Mouse (Mus musculus): ENCODE data around the gene Rnf149. TPM values are rescaled to one million over a fixed set of nuclear protein-coding genes. Genes with fewer than 3 reads are reported as not detected.

Gene Rnf149
- polyA plus RNA-seq, 1 experiment from 2014 or later: 30.2 TPM

- Histone ChIP-seq H3K4me2 (replicated peaks; ENCODE audit: low read depth) (no peak overlapping the region), H3K4me1 (replicated peaks; ENCODE audit: control insufficient read depth, insufficient read depth) (0 out of 2 replicates have a peak, but pooled peaks cover 2% of the 10 kb centered on the region), H3K9ac (ENCODE audit: low read length) (no peak overlapping the region), H3K27me3 (ENCODE audit: control insufficient read depth, insufficient read depth, low read length) (no peaks in the 10 kb centered on the region), H3K9me3 (ENCODE audit: control insufficient read depth, low read length) (no peaks in the 10 kb centered on the region), H3K27ac (replicated peaks) (no peak overlapping the region), H3K36me3 (ENCODE audit: control insufficient read depth, insufficient read depth, low read length) (no peaks in the 10 kb centered on the region), H3K4me3 (ENCODE audit: low read depth, low read length) (no peak overlapping the region)
- TF ChIP-seq EP300 (optimal IDR thresholded peaks at IDR 0.05): no peak
- TF ChIP-seq CTCF (IDR thresholded peaks at IDR 0.05; ENCODE audit: low read depth): no peak
- ATAC-seq (ENCODE audit: low FRiP score, low TSS enrichment): no peak
- WGBS: 36% methylated on average over 6 of the region's 6 CpGs
- DNase-seq (ENCODE audit: low spot score): no peak
Observed at GRCm38 (mm10) chr1:39571653-39572052, 5.6 kb downstream of the Rnf149 start.

- DNase-seq (ENCODE audit: low spot score): no peak
- Histone ChIP-seq H3K4me3 (ENCODE audit: low read depth, low read length) (no peak overlapping the region), H3K27ac (replicated peaks) (no peak overlapping the region), H3K36me3 (ENCODE audit: control insufficient read depth, insufficient read depth, low read length) (0 out of 2 replicates have a peak, but pooled peaks cover 7% of the 10 kb centered on the region), H3K4me1 (replicated peaks; ENCODE audit: control insufficient read depth, insufficient read depth) (0 out of 2 replicates have a peak, but pooled peaks cover 2% of the 10 kb centered on the region), H3K27me3 (ENCODE audit: control insufficient read depth, insufficient read depth, low read length) (no peaks in the 10 kb centered on the region), H3K4me2 (replicated peaks; ENCODE audit: low read depth) (no peak overlapping the region), H3K9me3 (ENCODE audit: control insufficient read depth, low read length) (no peaks in the 10 kb centered on the region), H3K9ac (ENCODE audit: low read length) (no peak overlapping the region)
- no peak for TF ChIP-seq CTCF (IDR thresholded peaks at IDR 0.05; ENCODE audit: low read depth)
- no peak for TF ChIP-seq EP300 (optimal IDR thresholded peaks at IDR 0.05)
- ATAC-seq (ENCODE audit: low FRiP score, low TSS enrichment): no peak
Observed at GRCm38 (mm10) chr1:39568079-39568478, 9.1 kb downstream of the Rnf149 start.

GRCm38 (mm10) chr1:39564603-39565002, 12.6 kb downstream of the Rnf149 start:
- no peak overlapping the region for H3K27ac ChIP-seq (replicated peaks)
- H3K4me2 ChIP-seq (replicated peaks; ENCODE audit: low read depth): no peak overlapping the region
- no peak overlapping the region for H3K4me3 ChIP-seq (ENCODE audit: low read depth, low read length)
- H3K9ac ChIP-seq (ENCODE audit: low read length): no peak overlapping the region
- H3K4me1 ChIP-seq (replicated peaks; ENCODE audit: control insufficient read depth, insufficient read depth): no peaks in the 10 kb centered on the region
- ATAC-seq (ENCODE audit: low FRiP score, low TSS enrichment) (no peak), DNase-seq (ENCODE audit: low spot score) (no peak)
- no peaks in the 10 kb centered on the region for H3K27me3 ChIP-seq (ENCODE audit: control insufficient read depth, insufficient read depth, low read length)
- 0 out of 2 replicates have a peak, but pooled peaks cover 11% of the 10 kb centered on the region for H3K36me3 ChIP-seq (ENCODE audit: control insufficient read depth, insufficient read depth, low read length)
- TF ChIP-seq EP300 (optimal IDR thresholded peaks at IDR 0.05) (no peak), CTCF (IDR thresholded peaks at IDR 0.05; ENCODE audit: low read depth) (no peak)
- no peaks in the 10 kb centered on the region for H3K9me3 ChIP-seq (ENCODE audit: control insufficient read depth, low read length)
- 58% methylated on average over 3 of the region's 3 CpGs for WGBS

GRCm38 (mm10) chr1:39563161-39563560, 14.0 kb downstream of the Rnf149 start:
- peak; percentile 84; the same call in 1 of the 2 replicates for ATAC-seq (ENCODE audit: low FRiP score, low TSS enrichment)
- WGBS: 60% methylated on average over 7 of the region's 7 CpGs
- Histone ChIP-seq H3K4me1 (replicated peaks; ENCODE audit: control insufficient read depth, insufficient read depth) (no peaks in the 10 kb centered on the region), H3K27ac (replicated peaks) (no peak overlapping the region), H3K36me3 (ENCODE audit: control insufficient read depth, insufficient read depth, low read length) (peaks cover 11% of the 10 kb centered on the region; the same call in 1 of the 2 replicates), H3K9ac (ENCODE audit: low read length) (no peak overlapping the region), H3K4me2 (replicated peaks; ENCODE audit: low read depth) (no peak overlapping the region), H3K9me3 (ENCODE audit: control insufficient read depth, low read length) (no peaks in the 10 kb centered on the region), H3K4me3 (ENCODE audit: low read depth, low read length) (no peak overlapping the region), H3K27me3 (ENCODE audit: control insufficient read depth, insufficient read depth, low read length) (no peaks in the 10 kb centered on the region)
- peak; percentile 62 for DNase-seq (ENCODE audit: low spot score)
- TF ChIP-seq EP300 (optimal IDR thresholded peaks at IDR 0.05) (no peak), CTCF (IDR thresholded peaks at IDR 0.05; ENCODE audit: low read depth) (no peak)

GRCm38 (mm10) chr1:39561920-39562319, 15.3 kb downstream of the Rnf149 start:
- H3K4me2 ChIP-seq (replicated peaks; ENCODE audit: low read depth): no peak overlapping the region
- no peaks in the 10 kb centered on the region for H3K9me3 ChIP-seq (ENCODE audit: control insufficient read depth, low read length)
- 43% methylated on average over 1 of the region's 1 CpGs for WGBS
- no peaks in the 10 kb centered on the region for H3K27me3 ChIP-seq (ENCODE audit: control insufficient read depth, insufficient read depth, low read length)
- H3K4me3 ChIP-seq (ENCODE audit: low read depth, low read length): no peak overlapping the region
- peak; percentile 53 for TF ChIP-seq CTCF (IDR thresholded peaks at IDR 0.05; ENCODE audit: low read depth)
- no peak for TF ChIP-seq EP300 (optimal IDR thresholded peaks at IDR 0.05)
- H3K27ac ChIP-seq (replicated peaks): no peak overlapping the region
- H3K36me3 ChIP-seq (ENCODE audit: control insufficient read depth, insufficient read depth, low read length): peaks cover 11% of the 10 kb centered on the region; the same call in 1 of the 2 replicates
- no peaks in the 10 kb centered on the region for H3K4me1 ChIP-seq (replicated peaks; ENCODE audit: control insufficient read depth, insufficient read depth)
- H3K9ac ChIP-seq (ENCODE audit: low read length): no peak overlapping the region
- ATAC-seq (ENCODE audit: low FRiP score, low TSS enrichment): no peak
- no peak for DNase-seq (ENCODE audit: low spot score)

GRCm38 (mm10) chr1:39559009-39559408, 18.2 kb downstream of the Rnf149 start:
- H3K27me3 ChIP-seq (ENCODE audit: control insufficient read depth, insufficient read depth, low read length): no peaks in the 10 kb centered on the region
- no peak overlapping the region for H3K4me2 ChIP-seq (replicated peaks; ENCODE audit: low read depth)
- H3K36me3 ChIP-seq (ENCODE audit: control insufficient read depth, insufficient read depth, low read length): peaks cover 15% of the 10 kb centered on the region; the same call in 1 of the 2 replicates
- no peak for DNase-seq (ENCODE audit: low spot score)
- H3K4me1 ChIP-seq (replicated peaks; ENCODE audit: control insufficient read depth, insufficient read depth): no peaks in the 10 kb centered on the region
- H3K4me3 ChIP-seq (ENCODE audit: low read depth, low read length): no peak overlapping the region
- no peak for ATAC-seq (ENCODE audit: low FRiP score, low TSS enrichment)
- no peaks in the 10 kb centered on the region for H3K9me3 ChIP-seq (ENCODE audit: control insufficient read depth, low read length)
- 79% methylated on average over 2 of the region's 2 CpGs for WGBS
- no peak overlapping the region for H3K9ac ChIP-seq (ENCODE audit: low read length)
- no peak overlapping the region for H3K27ac ChIP-seq (replicated peaks)
- no peak for TF ChIP-seq CTCF (IDR thresholded peaks at IDR 0.05; ENCODE audit: low read depth)
- TF ChIP-seq EP300 (optimal IDR thresholded peaks at IDR 0.05): no peak
